ENCODE assay signal across 8 mouse cellular contexts in genomic region chr11:58867039-58867953, GRCm38 (mm10). TPM values are rescaled to one million over a fixed set of nuclear protein-coding genes. Genes with fewer than 3 reads are reported as not detected.
DNase-seq lines count a peak whose midpoint lies in the region; ATAC-seq and TF ChIP-seq lines count a peak whose summit lies in the region.

Gene 2810021J22Rik (plus strand): TSS chr11:58867216.

- no peak for TF ChIP-seq CTCF in bone marrow, adult 2 months (IDR thresholded peaks at IDR 0.05; ENCODE audit: control insufficient read depth, insufficient read depth, low read length)
- TF ChIP-seq CTCF in spleen, adult 2 months (IDR thresholded peaks at IDR 0.05; ENCODE audit: extremely low read depth, insufficient read depth, insufficient read length, insufficient replicate concordance): no peak

- H3K9me3 ChIP-seq in embryonic facial prominence, embryonic 14.5 days (ENCODE audit: control insufficient read depth, low read length): no peaks in the 10 kb centered on the region
- no peaks in the 10 kb centered on the region for H3K9me3 ChIP-seq in limb, embryonic 14.5 days (ENCODE audit: control insufficient read depth, low read length)
- H3K9me3 ChIP-seq in midbrain, embryonic 16.5 days (replicated peaks; ENCODE audit: control insufficient read depth, low read length, poor library complexity, severe bottlenecking): no peaks in the 10 kb centered on the region

- no peaks in the 10 kb centered on the region; the same call in 1 of the 2 replicates for H3K4me1 ChIP-seq in bone marrow, adult 2 months (ENCODE audit: control insufficient read depth, insufficient read depth, low read length)
- 0 out of 2 replicates have a peak, but pooled peaks cover 6% of the 10 kb centered on the region for H3K4me1 ChIP-seq in embryonic facial prominence, embryonic 14.5 days (ENCODE audit: control insufficient read depth, insufficient read depth, low read length)
- H3K4me1 ChIP-seq in limb, embryonic 14.5 days (ENCODE audit: control insufficient read depth, insufficient read depth, low read length): peaks cover 8% of the 10 kb centered on the region; the same call in 1 of the 2 replicates
- H3K4me1 ChIP-seq in midbrain, embryonic 16.5 days (ENCODE audit: control insufficient read depth, insufficient read depth, low read length): peaks cover 11% of the 10 kb centered on the region
- H3K4me1 ChIP-seq in spleen, adult 2 months (ENCODE audit: control insufficient read depth, insufficient read depth, insufficient read length): peaks cover 6% of the 10 kb centered on the region

- peak; percentile 92 for DNase-seq in A20 (ENCODE audit: low read depth, low spot score)
- DNase-seq in embryonic facial prominence, embryonic 14.5 days (ENCODE audit: low spot score): peak; percentile 90
- DNase-seq in heart, adult 8-10 months (ENCODE audit: low spot score): peak; percentile 58
- peak; percentile 73 to 81 for DNase-seq in kidney, adult 8-10 months
- peak; percentile 81 for DNase-seq in limb, embryonic 14.5 days (ENCODE audit: low spot score)
- peak; percentile 61 to 77 for DNase-seq in spleen, adult 2 months (ENCODE audit: low read depth in 1 of 2, low spot score in 2 of 2)

- H3K27ac ChIP-seq in bone marrow, adult 2 months (ENCODE audit: control insufficient read depth, insufficient read depth, low read depth, low read length, poor library complexity): peak within 1 kb of the TSS; percentile 75
- H3K27ac ChIP-seq in embryonic facial prominence, embryonic 14.5 days (replicated peaks; ENCODE audit: low read depth, low read length): peak within 1 kb of the TSS; percentile 76
- peak within 1 kb of the TSS; percentile 22 for H3K27ac ChIP-seq in limb, embryonic 14.5 days (replicated peaks; ENCODE audit: low read depth, low read length)
- H3K27ac ChIP-seq in midbrain, embryonic 16.5 days (ENCODE audit: low read length): peak within 1 kb of the TSS; percentile 83
- H3K27ac ChIP-seq in spleen, adult 2 months (ENCODE audit: insufficient read depth, low read length): peak within 1 kb of the TSS; percentile 45

- peak; percentile 92 for ATAC-seq in embryonic facial prominence, embryonic 14.5 days (ENCODE audit: low read depth)
- peak; percentile 88 for ATAC-seq in limb, embryonic 14.5 days (ENCODE audit: low FRiP score, low read depth)
- ATAC-seq in midbrain, embryonic 16.5 days: peak; percentile 93

- H3K9ac ChIP-seq in embryonic facial prominence, embryonic 14.5 days (ENCODE audit: low read depth, low read length): peak within 1 kb of the TSS; percentile 84
- H3K9ac ChIP-seq in limb, embryonic 14.5 days (ENCODE audit: low read depth, low read length, severe bottlenecking): peak within 1 kb of the TSS; percentile 79
- H3K9ac ChIP-seq in midbrain, embryonic 16.5 days (ENCODE audit: low read depth, low read length): peak within 1 kb of the TSS; percentile 82

- H3K36me3 ChIP-seq in embryonic facial prominence, embryonic 14.5 days (ENCODE audit: control insufficient read depth, insufficient read depth, low read length): peaks cover 9% of the 10 kb centered on the region
- 0 out of 2 replicates have a peak, but pooled peaks cover 5% of the 10 kb centered on the region for H3K36me3 ChIP-seq in limb, embryonic 14.5 days (ENCODE audit: control insufficient read depth, insufficient read depth, low read length)
- H3K36me3 ChIP-seq in midbrain, embryonic 16.5 days (ENCODE audit: control insufficient read depth, insufficient read depth, low read length): no peaks in the 10 kb centered on the region
- H3K36me3 ChIP-seq in spleen, adult 2 months (ENCODE audit: control insufficient read depth, insufficient read depth, low read length): peaks cover 3% of the 10 kb centered on the region

- TF ChIP-seq POLR2A in bone marrow, adult 2 months (IDR thresholded peaks at IDR 0.05; ENCODE audit: borderline replicate concordance, control insufficient read depth, low read depth, low read length): peak; percentile 72; the same call in 1 of the 2 replicates
- TF ChIP-seq POLR2A in limb, embryonic 14.5 days (IDR thresholded peaks at IDR 0.05; ENCODE audit: borderline replicate concordance, extremely low read depth, insufficient read depth, insufficient read length): 0 out of 2 replicates have a peak, but pooled peaks have one; percentile 37
- TF ChIP-seq POLR2A in spleen, adult 2 months (IDR thresholded peaks at IDR 0.05; ENCODE audit: low read depth, low read length): peak; percentile 49; the same call in 1 of the 2 replicates

- peak within 1 kb of the TSS; percentile 80 for H3K4me3 ChIP-seq in bone marrow, adult 2 months (replicated peaks; ENCODE audit: control insufficient read depth, low read depth, low read length)
- H3K4me3 ChIP-seq in embryonic facial prominence, embryonic 14.5 days (ENCODE audit: low read depth, low read length): peak within 1 kb of the TSS; percentile 76
- H3K4me3 ChIP-seq in limb, embryonic 14.5 days (replicated peaks; ENCODE audit: low read length): peak within 1 kb of the TSS; percentile 63
- peak within 1 kb of the TSS; percentile 57 for H3K4me3 ChIP-seq in midbrain, embryonic 16.5 days (ENCODE audit: low read depth, low read length)
- H3K4me3 ChIP-seq in spleen, adult 2 months (ENCODE audit: extremely low read depth, insufficient read depth, insufficient read length): peak within 1 kb of the TSS; percentile 73

- 5% methylated on average over 37 of the region's 37 CpGs for WGBS in bone marrow, adult 2 months
- WGBS in embryonic facial prominence, embryonic 14.5 days: 4% methylated on average over 37 of the region's 37 CpGs
- 5% methylated on average over 37 of the region's 37 CpGs for WGBS in limb, embryonic 14.5 days
- 4% methylated on average over 37 of the region's 37 CpGs for WGBS in midbrain, embryonic 16.5 days
- 4% methylated on average over 37 of the region's 37 CpGs for WGBS in spleen, adult 2 months

- peak within 1 kb of the TSS; percentile 77 for H3K4me2 ChIP-seq in embryonic facial prominence, embryonic 14.5 days (ENCODE audit: low read depth, low read length)
- H3K4me2 ChIP-seq in limb, embryonic 14.5 days (replicated peaks; ENCODE audit: low read depth, low read length, severe bottlenecking): peak within 1 kb of the TSS; percentile 54
- peak within 1 kb of the TSS; percentile 94 for H3K4me2 ChIP-seq in midbrain, embryonic 16.5 days (ENCODE audit: low read length)

- no peaks in the 10 kb centered on the region for H3K27me3 ChIP-seq in embryonic facial prominence, embryonic 14.5 days (replicated peaks; ENCODE audit: control insufficient read depth, insufficient read depth, low read length)
- H3K27me3 ChIP-seq in limb, embryonic 14.5 days (ENCODE audit: control insufficient read depth, insufficient read depth, low read length): no peaks in the 10 kb centered on the region
- H3K27me3 ChIP-seq in midbrain, embryonic 16.5 days (ENCODE audit: control insufficient read depth, insufficient read depth, low read depth, low read length): no peaks in the 10 kb centered on the region
- no peaks in the 10 kb centered on the region for H3K27me3 ChIP-seq in spleen, adult 2 months (ENCODE audit: control insufficient read depth, insufficient read depth, low read length)

RNA-seq across cellular contexts. Expression of gene 2810021J22Rik, which starts in this region (rescaled TPM):
- polyA plus RNA-seq in bone marrow, adult 2 months (2011; ENCODE audit: insufficient read depth, insufficient read length, low replicate concordance, missing spikeins): 1.3 and 5.5 TPM in 2 replicates
- polyA plus RNA-seq in embryonic facial prominence, embryonic 14.5 days (2014; fragmentation: Nextera tagmentation; extraction: Ambion mirVana): 6.4 and 6.7 TPM in 2 replicates
- 1 to 10 TPM; 1.6 to 3.1 (median 1.9) TPM for total RNA-seq in heart, adult 8-10 months (2022)
- 5.5 and 5.7 TPM in 2 replicates for polyA plus RNA-seq in limb, embryonic 14.5 days (2012; rRNA removed)
- 7.8 and 9.2 TPM in 2 replicates for polyA plus RNA-seq in limb, embryonic 14.5 days (2014; fragmentation: Nextera tagmentation; extraction: Ambion mirVana)
- 13.9 and 15.0 TPM in 2 replicates for polyA plus RNA-seq in midbrain, embryonic 16.5 days (2015; fragmentation: Nextera tagmentation; extraction: Ambion mirVana)
- 1.7 and 4.0 TPM in 2 replicates for polyA plus RNA-seq in spleen, adult 2 months (2012; rRNA removed)

Comparison
In these comparisons a context has a peak if more than half of its experiments do, and no peak if none do; other contexts are left out.
1. Peak in every context shown above with its lines: DNase-seq, ATAC-seq, H3K4me3 ChIP-seq and H3K27ac ChIP-seq.
2. H3K27ac ChIP-seq: peak in every context shown above with its lines; median percentile 83 in midbrain, embryonic 16.5 days; 76 in embryonic facial prominence, embryonic 14.5 days; 75 in bone marrow, adult 2 months; 45 in spleen, adult 2 months; 22 in limb, embryonic 14.5 days.